Mouse (Mus musculus) adrenal gland, postnatal 4 days (tissue): ENCODE measurements around the gene Rbp7. TPM values are rescaled to one million over a fixed set of nuclear protein-coding genes. Genes with fewer than 3 reads are reported as not detected.
A peak's percentile ranks its signal among the peaks of the same experiment; 100 is the strongest.
"Not testable (repeated sequence)": the region's sequence is repeated elsewhere in the genome, so short reads cannot be mapped to it uniquely, and the experiment has no call there.

ENCODE experiments used
- DNase-seq, 2 experiments: peaks; one replicate each; pipeline ENCODE4 v3.0.0; 2021 to 2022; ENCODE audit warnings: low spot score in 2 of 2, mixed read lengths in 2 of 2
- total RNA-seq, 2 experiments: library from RNA; stranded (reverse); gene quantifications; 2 replicates each; pipeline ENCODE4 v1.2.3; 2021

Gene Rbp7
- total RNA-seq, 2 experiments from 2014 or later = 12.6 to 19.8 TPM

- no peak for DNase-seq
Measured at GRCm38 (mm10) chr4:149457831-149458430, 3.2 kb upstream of the Rbp7 start.

- DNase-seq = not testable (repeated sequence)
Measured at GRCm38 (mm10) chr4:149457163-149457562, 2.4 kb upstream of the Rbp7 start.

GRCm38 (mm10) chr4:149454263-149454662 lies 515 bp downstream of the Rbp7 start:
- DNase-seq = no peak

- DNase-seq = peak in 1 of 2 experiments; percentile 12
Measured at GRCm38 (mm10) chr4:149453656-149454055, 1.1 kb downstream of the Rbp7 start.

- no peak for DNase-seq
Measured at GRCm38 (mm10) chr4:149450636-149451035, 4.1 kb downstream of the Rbp7 start.

GRCm38 (mm10) chr4:149446309-149446708 lies 8.5 kb downstream of the Rbp7 start:
- no peak for DNase-seq

- DNase-seq = no peak
Measured at GRCm38 (mm10) chr4:149445868-149446267, 8.9 kb downstream of the Rbp7 start.

GRCm38 (mm10) chr4:149444964-149445701 lies 9.6 kb downstream of the Rbp7 start:
- DNase-seq = peak; percentile 62 to 79

- DNase-seq = no peak
Measured at GRCm38 (mm10) chr4:149444465-149444864, 10.3 kb downstream of the Rbp7 start.

GRCm38 (mm10) chr4:149442436-149442835 lies 12.3 kb downstream of the Rbp7 start:
- DNase-seq = no peak

GRCm38 (mm10) chr4:149440576-149440975 lies 14.2 kb downstream of the Rbp7 start:
- DNase-seq = no peak

- DNase-seq = not testable (repeated sequence)
Measured at GRCm38 (mm10) chr4:149431887-149432286, 22.9 kb downstream of the Rbp7 start.

- no peak for DNase-seq
Measured at GRCm38 (mm10) chr4:149429592-149429991, 25.2 kb downstream of the Rbp7 start.

- peak; percentile 95 to 96 for DNase-seq
Measured at GRCm38 (mm10) chr4:149426325-149427199, 28.2 kb downstream of the Rbp7 start, which contains the start of gene Ube4b. Gene Ube4b, minus strand, starts transcription at chr4:149426749.

GRCm38 (mm10) chr4:149425801-149426292 lies 28.9 kb downstream of the Rbp7 start:
- no peak for DNase-seq

- DNase-seq = no peak
Measured at GRCm38 (mm10) chr4:149424755-149425154, 30.0 kb downstream of the Rbp7 start.

- DNase-seq = no peak
Measured at GRCm38 (mm10) chr4:149417854-149418365, 36.9 kb downstream of the Rbp7 start.

GRCm38 (mm10) chr4:149416986-149417385 lies 37.8 kb downstream of the Rbp7 start:
- no peak for DNase-seq

GRCm38 (mm10) chr4:149416417-149416816 lies 38.4 kb downstream of the Rbp7 start:
- DNase-seq = no peak

GRCm38 (mm10) chr4:149415651-149416169 lies 39.1 kb downstream of the Rbp7 start:
- no peak for DNase-seq

GRCm38 (mm10) chr4:149414259-149414658 lies 40.5 kb downstream of the Rbp7 start:
- DNase-seq = no peak
